In the genomic region with DNA sequence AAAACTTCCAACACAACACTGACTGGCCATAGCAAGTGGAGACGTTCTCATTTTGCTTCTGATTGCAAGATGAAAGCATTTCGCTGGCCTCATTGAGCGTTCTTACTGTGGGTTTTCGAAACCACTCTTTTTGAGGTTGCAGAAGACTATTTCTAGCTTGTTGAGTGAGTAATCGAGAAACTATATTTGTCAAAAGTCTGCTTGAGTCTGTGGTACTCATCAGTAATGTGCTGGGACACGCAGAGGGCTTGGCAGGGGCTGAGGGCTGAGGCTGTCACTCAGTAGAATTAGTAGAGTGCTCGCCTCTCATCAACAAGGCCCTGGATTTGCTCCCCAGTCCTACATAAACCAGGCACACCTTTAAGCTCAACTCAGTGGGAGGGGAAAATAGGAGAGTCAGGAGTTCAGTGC, we compare ENCODE assay signal across 10 mouse cellular contexts. TPM values are rescaled to one million over a fixed set of nuclear protein-coding genes. Genes with fewer than 3 reads are reported as not detected.
A peak's percentile ranks its signal among the peaks of the same experiment; 100 is the strongest.
DNase-seq lines count a peak whose midpoint lies in the region; ATAC-seq lines count a peak whose summit lies in the region.
"Had no signal": no experiment of that assay in that cellular context is flagged by ENCODE, and none has a peak within 500 bp of the region (broad histone marks: within the 10 kb centered on the region; RNA-seq: fewer than 3 reads in every experiment).

No protein-coding gene starts in this region.

- H3K9me3 ChIP-seq in limb, embryonic 15.5 days: no peaks in the 10 kb centered on the region
- H3K9me3 ChIP-seq in limb, embryonic 10.5 days (replicated peaks): no peaks in the 10 kb centered on the region
- H3K9me3 ChIP-seq in embryonic facial prominence, embryonic 15.5 days (replicated peaks): no peaks in the 10 kb centered on the region
- H3K9me3 ChIP-seq: neural tube, embryonic 15.5 days had no signal

- H3K27me3 ChIP-seq in limb, embryonic 15.5 days: no peaks in the 10 kb centered on the region
- no peaks in the 10 kb centered on the region for H3K27me3 ChIP-seq in limb, embryonic 10.5 days (ENCODE audit: low read depth, poor library complexity, severe bottlenecking)
- no peaks in the 10 kb centered on the region for H3K27me3 ChIP-seq in embryonic facial prominence, embryonic 15.5 days
- H3K27me3 ChIP-seq: neural tube, embryonic 15.5 days had no signal

- H3K36me3 ChIP-seq in limb, embryonic 15.5 days: no peaks in the 10 kb centered on the region
- H3K36me3 ChIP-seq in limb, embryonic 10.5 days: peaks cover 2% of the 10 kb centered on the region; the same call in 1 of the 2 replicates
- H3K36me3 ChIP-seq in embryonic facial prominence, embryonic 15.5 days: 0 out of 2 replicates have a peak, but pooled peaks cover under 1% of the 10 kb centered on the region
- H3K36me3 ChIP-seq in macrophage (ENCODE audit: inconsistent target): no peaks in the 10 kb centered on the region

- peaks cover 17% of the 10 kb centered on the region for H3K4me1 ChIP-seq in limb, embryonic 15.5 days
- H3K4me1 ChIP-seq in limb, embryonic 10.5 days: no peaks in the 10 kb centered on the region
- H3K4me1 ChIP-seq in embryonic facial prominence, embryonic 15.5 days: peaks cover 17% of the 10 kb centered on the region

- no peak for ATAC-seq in limb, embryonic 15.5 days (ENCODE audit: insufficient number of reproducible peaks, low FRiP score, low TSS enrichment, low read depth)
- ATAC-seq in embryonic facial prominence, embryonic 15.5 days (ENCODE audit: insufficient number of reproducible peaks, low FRiP score, low TSS enrichment, low read depth): no peak
- ATAC-seq: hindbrain, embryonic 16.5 days had no signal

- WGBS in limb, embryonic 15.5 days: 78% methylated on average over 7 of the region's 7 CpGs
- 86% methylated on average over 7 of the region's 7 CpGs for WGBS in limb, embryonic 10.5 days
- WGBS in embryonic facial prominence, embryonic 15.5 days: 57% methylated on average over 7 of the region's 7 CpGs
- 52% methylated on average over 7 of the region's 7 CpGs for WGBS in macrophage (ENCODE audit: missing documents)

- no peak overlapping the region for H3K4me2 ChIP-seq in limb, embryonic 15.5 days
- H3K4me2 ChIP-seq in embryonic facial prominence, embryonic 15.5 days (replicated peaks): no peak overlapping the region
- H3K4me2 ChIP-seq: neural tube, embryonic 15.5 days had no signal

- H3K79me2 ChIP-seq in macrophage (ENCODE audit: inconsistent target): no peaks in the 10 kb centered on the region

- H3K9ac ChIP-seq in limb, embryonic 15.5 days: no peak overlapping the region
- no peak overlapping the region for H3K9ac ChIP-seq in embryonic facial prominence, embryonic 15.5 days

- DNase-seq in cerebellum, adult 9-10 months: peak; percentile 26
- no peak for DNase-seq in cerebellum, postnatal 4 days (ENCODE audit: low spot score in 2 of 2)
- DNase-seq in limb, embryonic 10.5 days (ENCODE audit: low spot score): no peak
- no peak for DNase-seq in urinary bladder, postnatal 4 days (ENCODE audit: low spot score in 2 of 2)
- no peak for DNase-seq in kidney, postnatal 10 days

- peak overlapping the region; percentile 0; the same call in 1 of the 2 replicates for H3K27ac ChIP-seq in limb, embryonic 15.5 days
- H3K27ac ChIP-seq in limb, embryonic 10.5 days: no peak overlapping the region
- peak overlapping the region; percentile 70 for H3K27ac ChIP-seq in embryonic facial prominence, embryonic 15.5 days (replicated peaks)
- H3K27ac ChIP-seq in macrophage: peak overlapping the region; percentile 65
- H3K27ac ChIP-seq: neural tube, embryonic 15.5 days had no signal

- H3K4me3 ChIP-seq in limb, embryonic 15.5 days: no peak overlapping the region
- H3K4me3 ChIP-seq in limb, embryonic 10.5 days: no peak overlapping the region
- no peak overlapping the region for H3K4me3 ChIP-seq in embryonic facial prominence, embryonic 15.5 days (replicated peaks)
- H3K4me3 ChIP-seq in macrophage (ENCODE audit: inconsistent target): no peak overlapping the region
- H3K4me3 ChIP-seq: neural tube, embryonic 15.5 days had no signal

RNA-seq across cellular contexts. Expression of gene Shld1, which starts 1.9 kb away (rescaled TPM):
- polyA plus RNA-seq in limb, embryonic 15.5 days (2015; fragmentation: Nextera tagmentation; extraction: Ambion mirVana): 14.0 and 16.9 TPM in 2 replicates
- 16.6 and 17.0 TPM in 2 replicates for polyA plus RNA-seq in limb, embryonic 10.5 days (2016; fragmentation: Nextera tagmentation; extraction: Ambion mirVana)
- 12.7 and 15.7 TPM in 2 replicates for polyA plus RNA-seq in embryonic facial prominence, embryonic 15.5 days (2015; fragmentation: Nextera tagmentation; extraction: Ambion mirVana)
- 10 to 100 TPM in 18 of 26 experiments, 1 to 10 TPM in 8; 4.4 to 34.7 (median 14.0) TPM for total RNA-seq in macrophage (2018; cell fraction: chromatin; rRNA removed)
- total RNA-seq in macrophage (2018; cell fraction: cytosol; rRNA removed): 10 to 100 TPM in 7 of 26 experiments, 1 to 10 TPM in 19; 3.6 to 13.6 (median 8.6) TPM
- 10 to 100 TPM in 14 of 26 experiments, 1 to 10 TPM in 12; 4.3 to 24.8 (median 10.4) TPM for total RNA-seq in macrophage (2018; cell fraction: nucleus; rRNA removed)
- polyA plus RNA-seq in macrophage (2018): 6.5 to 11.1 TPM (median 6.9 TPM) in 3 replicates
